Mouse (Mus musculus): ENCODE results near the gene Zfp316. TPM values are rescaled to one million over a fixed set of nuclear protein-coding genes. Genes with fewer than 3 reads are reported as not detected.

The Zfp316 gene
- polyA plus RNA-seq, 1 experiment: 2.9 TPM

- no peaks in the 10 kb centered on the region for H3K4me1 ChIP-seq (ENCODE audit: control insufficient read depth, insufficient read depth, low read length)
- no peak overlapping the region for H3K27ac ChIP-seq (ENCODE audit: insufficient read depth, low read depth, low read length)
- H3K4me3 ChIP-seq (ENCODE audit: insufficient read depth, low read length): no peak overlapping the region
- no peak for TF ChIP-seq CTCF (IDR thresholded peaks at IDR 0.05; ENCODE audit: low read depth, low read length)
- no peak for TF ChIP-seq POLR2A (IDR thresholded peaks at IDR 0.05; ENCODE audit: borderline replicate concordance, low read depth, low read length)
Observed at GRCm38 (mm10) chr5:143304251-143304650, 34.4 kb upstream of the Zfp316 start.

DNA sequence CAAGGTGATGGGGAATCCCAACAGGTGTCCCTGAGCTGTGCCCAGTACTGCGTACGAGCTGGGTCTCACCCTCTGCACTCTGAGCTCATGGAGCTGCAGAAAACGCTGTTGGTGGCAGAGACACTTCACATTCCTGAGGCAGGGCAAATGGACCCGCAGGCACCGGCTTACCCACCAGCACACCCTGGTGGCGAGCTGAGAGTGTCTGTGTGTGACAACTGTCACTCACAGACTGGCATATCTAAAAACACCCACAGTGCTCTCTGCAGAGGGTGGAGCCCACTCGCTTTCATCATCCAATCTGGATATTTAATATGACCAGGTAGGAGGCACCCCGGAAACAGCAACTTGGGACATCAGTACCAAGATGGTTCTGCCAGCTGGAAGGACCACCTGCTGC, 31.5 kb upstream of the Zfp316 start:
- H3K4me1 ChIP-seq (ENCODE audit: control insufficient read depth, insufficient read depth, low read length): no peaks in the 10 kb centered on the region
- H3K4me3 ChIP-seq (ENCODE audit: insufficient read depth, low read length): no peak overlapping the region
- TF ChIP-seq CTCF (IDR thresholded peaks at IDR 0.05; ENCODE audit: low read depth, low read length) (peak; percentile 32; the same call in 1 of the 2 replicates), POLR2A (IDR thresholded peaks at IDR 0.05; ENCODE audit: borderline replicate concordance, low read depth, low read length) (no peak)
- no peak overlapping the region for H3K27ac ChIP-seq (ENCODE audit: insufficient read depth, low read depth, low read length)

DNA sequence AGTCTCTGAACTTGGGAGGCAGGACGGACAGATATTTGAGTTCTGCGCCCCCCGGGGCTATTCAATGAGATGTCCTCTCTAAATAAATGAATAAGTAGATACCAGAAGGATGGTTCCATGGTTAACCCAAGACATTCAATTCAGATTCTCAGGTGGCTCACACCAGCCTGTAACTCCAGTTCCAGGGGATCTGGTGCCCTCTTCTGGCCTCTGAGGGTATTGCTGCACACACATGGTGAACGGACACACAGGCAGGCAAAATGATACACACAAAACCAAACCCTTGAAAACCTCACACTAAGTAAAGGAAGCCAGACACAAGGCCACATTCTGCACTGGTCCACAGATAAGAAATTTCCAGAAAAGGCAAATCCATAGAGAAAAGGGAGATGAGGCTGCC, 29.9 kb upstream of the Zfp316 start:
- Histone ChIP-seq H3K27ac (ENCODE audit: insufficient read depth, low read depth, low read length) (no peak overlapping the region), H3K4me3 (ENCODE audit: insufficient read depth, low read length) (no peak overlapping the region)
- no peak for TF ChIP-seq POLR2A (IDR thresholded peaks at IDR 0.05; ENCODE audit: borderline replicate concordance, low read depth, low read length)
- TF ChIP-seq CTCF (IDR thresholded peaks at IDR 0.05; ENCODE audit: low read depth, low read length): peak; percentile 60

GRCm38 (mm10) chr5:143298391-143298790, 28.6 kb upstream of the Zfp316 start:
- no peak overlapping the region for H3K27ac ChIP-seq (ENCODE audit: insufficient read depth, low read depth, low read length)
- H3K4me1 ChIP-seq (ENCODE audit: control insufficient read depth, insufficient read depth, low read length): no peaks in the 10 kb centered on the region
- TF ChIP-seq POLR2A (IDR thresholded peaks at IDR 0.05; ENCODE audit: borderline replicate concordance, low read depth, low read length) (no peak), CTCF (IDR thresholded peaks at IDR 0.05; ENCODE audit: low read depth, low read length) (peak; percentile 47; the same call in 1 of the 2 replicates)
- H3K4me3 ChIP-seq (ENCODE audit: insufficient read depth, low read length): no peak overlapping the region

More for the DNA sequence above, 29.9 kb upstream of the Zfp316 start:
- H3K4me1 ChIP-seq (ENCODE audit: control insufficient read depth, insufficient read depth, low read length): no peaks in the 10 kb centered on the region

- no peak overlapping the region for H3K27ac ChIP-seq (ENCODE audit: insufficient read depth, low read depth, low read length)
- no peak overlapping the region for H3K4me3 ChIP-seq (ENCODE audit: insufficient read depth, low read length)
- TF ChIP-seq CTCF (IDR thresholded peaks at IDR 0.05; ENCODE audit: low read depth, low read length) (no peak), POLR2A (IDR thresholded peaks at IDR 0.05; ENCODE audit: borderline replicate concordance, low read depth, low read length) (no peak)
- no peaks in the 10 kb centered on the region for H3K4me1 ChIP-seq (ENCODE audit: control insufficient read depth, insufficient read depth, low read length)
Observed at GRCm38 (mm10) chr5:143297986-143298385, 28.2 kb upstream of the Zfp316 start.

- no peak overlapping the region for H3K4me3 ChIP-seq (ENCODE audit: insufficient read depth, low read length)
- no peaks in the 10 kb centered on the region for H3K4me1 ChIP-seq (ENCODE audit: control insufficient read depth, insufficient read depth, low read length)
- no peak overlapping the region for H3K27ac ChIP-seq (ENCODE audit: insufficient read depth, low read depth, low read length)
- TF ChIP-seq POLR2A (IDR thresholded peaks at IDR 0.05; ENCODE audit: borderline replicate concordance, low read depth, low read length) (no peak), CTCF (IDR thresholded peaks at IDR 0.05; ENCODE audit: low read depth, low read length) (no peak)
Observed at GRCm38 (mm10) chr5:143295330-143295729, 25.5 kb upstream of the Zfp316 start.

- Histone ChIP-seq H3K4me3 (ENCODE audit: insufficient read depth, low read length) (no peak overlapping the region), H3K27ac (ENCODE audit: insufficient read depth, low read depth, low read length) (no peak overlapping the region), H3K4me1 (ENCODE audit: control insufficient read depth, insufficient read depth, low read length) (no peaks in the 10 kb centered on the region)
- TF ChIP-seq POLR2A (IDR thresholded peaks at IDR 0.05; ENCODE audit: borderline replicate concordance, low read depth, low read length): no peak
- peak; percentile 43 for TF ChIP-seq CTCF (IDR thresholded peaks at IDR 0.05; ENCODE audit: low read depth, low read length)
Observed at GRCm38 (mm10) chr5:143294862-143295261, 25.0 kb upstream of the Zfp316 start.

DNA sequence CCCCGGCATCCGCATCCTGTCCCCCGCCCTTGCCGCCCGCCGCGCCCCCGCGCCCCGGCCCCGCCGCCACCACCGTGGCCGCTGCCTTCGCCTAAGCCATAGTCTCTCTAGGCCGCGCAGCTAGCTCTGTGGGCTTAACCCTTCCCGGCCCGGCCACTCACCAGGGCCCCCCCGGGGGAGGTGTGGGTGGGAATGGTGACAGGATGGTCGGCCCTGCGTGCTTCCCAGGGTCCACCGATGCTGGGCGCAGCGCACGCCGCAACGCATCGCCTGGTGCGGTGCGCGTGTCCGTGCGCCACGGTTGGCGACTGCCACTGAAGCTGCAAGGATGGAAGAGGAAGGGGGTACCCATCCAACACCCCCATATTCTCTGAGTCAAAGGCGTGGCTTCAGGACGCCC, 23.6 kb upstream of the Zfp316 start, which contains the start of gene Zfp853:
Gene Zfp853 (minus strand): TSS at position 220 of the 400 bp plus-strand sequence.
- no peak for TF ChIP-seq CTCF (IDR thresholded peaks at IDR 0.05; ENCODE audit: low read depth, low read length)
- no peak for TF ChIP-seq POLR2A (IDR thresholded peaks at IDR 0.05; ENCODE audit: borderline replicate concordance, low read depth, low read length)
- no peak within 1 kb of the TSS for H3K27ac ChIP-seq (ENCODE audit: insufficient read depth, low read depth, low read length)
- H3K4me1 ChIP-seq (ENCODE audit: control insufficient read depth, insufficient read depth, low read length): peaks cover 6% of the 10 kb centered on the region
- no peak within 1 kb of the TSS for H3K4me3 ChIP-seq (ENCODE audit: insufficient read depth, low read length)

- no peak overlapping the region for H3K27ac ChIP-seq (ENCODE audit: insufficient read depth, low read depth, low read length)
- TF ChIP-seq CTCF (IDR thresholded peaks at IDR 0.05; ENCODE audit: low read depth, low read length) (no peak), POLR2A (IDR thresholded peaks at IDR 0.05; ENCODE audit: borderline replicate concordance, low read depth, low read length) (no peak)
- H3K4me1 ChIP-seq (ENCODE audit: control insufficient read depth, insufficient read depth, low read length): peaks cover 8% of the 10 kb centered on the region
- no peak overlapping the region for H3K4me3 ChIP-seq (ENCODE audit: insufficient read depth, low read length)
Observed at GRCm38 (mm10) chr5:143292879-143293278, 23.1 kb upstream of the Zfp316 start.

- H3K4me1 ChIP-seq (ENCODE audit: control insufficient read depth, insufficient read depth, low read length): peaks cover 8% of the 10 kb centered on the region
Observed at GRCm38 (mm10) chr5:143289299-143289698, 19.5 kb upstream of the Zfp316 start.

More at GRCm38 (mm10) chr5:143289299-143289698, 19.5 kb upstream of the Zfp316 start:
- H3K27ac ChIP-seq (ENCODE audit: insufficient read depth, low read depth, low read length): no peak overlapping the region
- H3K4me3 ChIP-seq (ENCODE audit: insufficient read depth, low read length): no peak overlapping the region
- TF ChIP-seq POLR2A (IDR thresholded peaks at IDR 0.05; ENCODE audit: borderline replicate concordance, low read depth, low read length) (no peak), CTCF (IDR thresholded peaks at IDR 0.05; ENCODE audit: low read depth, low read length) (no peak)
